Mouse (Mus musculus) spleen, adult 18-20 months (tissue): ENCODE results near the gene Plcb4.

ENCODE experiments used
- DNase-seq, 2 experiments: peaks; one replicate each; pipeline ENCODE4 v3.0.0; 2022; ENCODE audit warnings: mixed read lengths in 2 of 2

Gene Plcb4

DNA sequence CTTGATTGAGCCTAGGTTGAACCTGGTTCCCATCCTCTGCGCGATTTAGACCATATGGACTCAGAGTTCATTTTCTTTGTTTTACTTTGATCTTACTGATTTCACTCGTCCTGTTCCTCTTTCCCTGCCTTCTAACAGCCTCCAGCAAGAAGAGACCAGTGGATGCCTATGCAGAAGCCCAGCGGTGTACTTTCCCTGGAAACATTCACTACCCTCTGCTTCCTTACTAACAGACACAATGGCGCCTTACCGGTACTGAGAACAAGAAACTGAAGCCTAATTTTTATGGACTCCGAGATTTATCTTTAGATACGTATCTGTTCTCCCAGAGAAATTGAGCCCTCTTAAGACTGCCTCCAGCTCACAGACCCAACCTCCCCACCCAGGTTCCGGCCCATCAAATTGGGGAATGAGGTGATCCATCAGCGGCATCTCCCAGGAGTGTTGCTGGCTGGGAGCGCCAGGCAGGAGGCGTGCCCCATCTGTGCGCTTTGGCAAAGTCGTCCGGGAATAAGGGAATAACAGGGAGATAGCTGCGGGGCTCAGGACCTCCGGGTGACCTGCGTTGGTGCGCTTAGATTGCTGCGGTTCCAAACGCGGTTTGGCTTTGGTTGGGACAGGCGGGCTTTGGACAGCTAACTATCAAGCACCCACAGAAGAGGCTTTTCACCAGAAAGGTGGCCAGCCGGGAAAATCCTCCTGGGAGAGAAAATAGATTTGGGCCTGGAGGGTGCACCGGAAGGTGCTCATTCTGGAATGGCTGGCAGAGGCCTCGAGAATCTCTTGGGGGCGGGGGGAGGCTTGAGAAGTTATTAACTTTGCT is 392.2 kb downstream of the Plcb4 start:
- no peak for DNase-seq

DNA sequence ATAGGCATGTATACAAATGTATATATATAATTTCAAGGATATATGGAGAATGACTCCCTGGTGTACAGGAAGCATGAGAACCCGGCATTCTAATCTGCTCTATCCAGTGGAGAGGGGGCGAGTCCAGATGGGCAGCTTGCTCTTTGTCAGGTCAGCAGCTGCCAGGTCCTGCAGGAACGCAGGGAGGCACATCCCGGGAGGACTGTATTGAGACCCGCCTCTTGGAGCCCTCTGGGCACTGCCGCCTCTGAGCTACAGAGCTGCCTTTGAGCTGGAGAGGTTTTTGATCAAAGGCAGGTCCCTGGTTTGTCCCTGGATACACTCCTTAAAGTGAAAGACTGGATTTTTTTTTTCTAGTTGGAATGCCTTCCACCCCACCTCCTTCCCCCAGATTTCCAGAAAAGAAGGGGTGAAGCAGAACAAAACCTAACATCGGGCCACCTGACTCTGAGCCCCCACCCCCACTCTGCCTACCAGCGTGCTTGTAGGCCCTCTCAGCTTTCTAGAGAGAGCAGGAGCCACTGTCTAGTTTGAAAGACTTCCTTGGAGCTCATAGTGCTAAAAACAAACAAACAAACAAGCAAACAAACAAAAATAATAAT is 393.0 kb downstream of the Plcb4 start, which contains the start of gene Lamp5:
TSS of gene Lamp5 (plus strand) at position 552 of the 602 bp plus-strand sequence.
- DNase-seq, result no peak

DNA sequence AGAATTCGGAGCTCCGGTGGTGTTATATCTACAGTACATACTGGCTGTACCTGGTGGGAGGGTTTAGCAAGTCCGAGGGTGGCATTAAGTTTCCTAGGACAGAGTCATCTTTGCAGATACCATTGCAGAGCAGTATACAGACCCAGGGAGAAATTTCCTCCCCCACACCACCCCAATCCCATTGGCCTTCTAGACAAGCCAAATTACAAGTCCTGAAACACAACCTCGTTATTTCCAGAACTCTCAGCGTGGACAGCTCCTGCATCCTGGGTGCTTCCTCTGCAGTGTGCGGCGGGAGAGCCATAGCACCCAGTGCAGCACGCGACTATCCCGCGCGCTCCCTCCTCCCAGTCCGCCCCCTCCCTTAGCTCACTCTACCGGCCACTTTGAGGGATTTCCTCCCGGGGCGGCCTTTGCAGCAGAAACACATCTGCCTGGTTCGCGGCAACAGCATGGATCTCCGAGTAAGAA is 399.1 kb downstream of the Plcb4 start:
- DNase-seq, result no peak

DNA sequence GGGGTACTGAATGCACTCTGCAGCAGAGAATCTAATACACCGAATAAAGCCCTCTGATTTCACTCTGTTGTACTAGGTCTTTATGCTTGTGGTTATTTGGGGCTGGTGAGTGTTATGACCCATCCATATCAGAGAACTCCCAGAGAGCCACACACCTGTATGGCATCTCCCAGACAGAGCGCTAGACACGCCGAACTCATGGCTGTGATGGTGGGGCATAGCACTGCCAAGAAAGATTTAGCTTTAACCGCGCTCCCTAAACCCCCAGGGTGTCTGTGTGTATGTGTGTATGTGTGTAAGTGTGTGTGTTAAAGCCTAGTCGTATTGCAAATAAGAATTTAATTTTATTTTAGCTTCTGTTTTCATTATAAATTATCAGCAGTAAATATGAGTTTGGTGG is 399.6 kb downstream of the Plcb4 start:
- DNase-seq, result no peak

DNA sequence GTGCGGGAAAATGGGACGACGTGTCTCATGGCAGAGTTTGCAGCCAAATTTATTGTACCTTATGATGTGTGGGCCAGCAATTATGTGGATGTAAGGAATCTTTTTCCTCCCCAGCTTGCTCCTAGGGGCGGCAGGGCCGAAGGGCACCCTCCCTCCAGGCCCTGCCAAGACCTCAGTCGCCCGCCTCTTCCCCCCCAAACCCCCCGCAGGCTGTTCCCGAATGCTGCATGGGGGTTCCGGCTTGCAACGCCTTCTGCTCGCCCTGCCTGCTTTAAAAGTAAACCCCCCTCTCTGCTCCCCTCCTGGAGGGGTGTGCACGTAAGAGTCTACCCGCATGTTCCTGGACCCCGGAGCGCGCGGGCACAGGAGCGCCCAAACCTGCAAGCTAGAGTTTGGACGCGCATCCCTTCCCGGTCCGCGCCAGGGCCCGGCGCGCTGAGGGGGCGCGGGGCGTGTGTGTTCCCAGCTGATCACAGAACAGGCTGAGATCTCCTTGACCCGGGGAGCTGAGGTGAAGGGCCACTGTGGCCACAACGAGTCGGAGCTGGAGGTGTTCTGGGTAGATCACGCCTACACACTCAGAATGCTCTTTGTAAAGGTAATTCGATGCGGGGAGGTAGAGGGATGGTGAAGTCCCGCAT is 400.3 kb downstream of the Plcb4 start:
- no peak for DNase-seq
